Mouse (Mus musculus): ENCODE data around the gene Anxa9.
A peak's percentile ranks its signal among the peaks of the same experiment; 100 is the strongest.
"Not testable (repeated sequence)": the region's sequence is repeated elsewhere in the genome, so short reads cannot be mapped to it uniquely, and the experiment has no call there.

Anxa9 gene

DNA sequence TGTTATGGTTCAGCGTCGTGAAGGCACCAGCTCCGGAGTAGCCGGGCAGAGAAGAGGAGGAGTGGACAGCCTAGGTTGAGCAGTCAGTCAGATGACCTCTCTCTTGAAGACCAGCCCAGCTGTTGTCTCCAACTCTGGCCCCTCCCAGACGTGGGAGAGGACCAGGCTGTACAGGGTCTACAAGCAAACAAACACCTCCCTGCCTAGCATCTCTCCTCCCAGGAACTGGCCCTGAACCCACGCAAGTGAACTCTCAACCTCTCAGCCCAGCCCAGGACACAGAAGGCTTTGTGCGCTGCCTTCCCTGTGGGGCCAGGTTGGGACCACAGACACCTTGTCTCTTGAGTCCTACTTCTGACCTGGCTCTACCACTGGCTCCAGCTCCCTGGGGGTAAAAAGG, at the start of gene Anxa9:
TSS of gene Anxa9 (minus strand) at position 77 of the 400 bp plus-strand sequence.
- DNase-seq (ENCODE audit: extremely low spot score, low spot score), result no peak

DNA sequence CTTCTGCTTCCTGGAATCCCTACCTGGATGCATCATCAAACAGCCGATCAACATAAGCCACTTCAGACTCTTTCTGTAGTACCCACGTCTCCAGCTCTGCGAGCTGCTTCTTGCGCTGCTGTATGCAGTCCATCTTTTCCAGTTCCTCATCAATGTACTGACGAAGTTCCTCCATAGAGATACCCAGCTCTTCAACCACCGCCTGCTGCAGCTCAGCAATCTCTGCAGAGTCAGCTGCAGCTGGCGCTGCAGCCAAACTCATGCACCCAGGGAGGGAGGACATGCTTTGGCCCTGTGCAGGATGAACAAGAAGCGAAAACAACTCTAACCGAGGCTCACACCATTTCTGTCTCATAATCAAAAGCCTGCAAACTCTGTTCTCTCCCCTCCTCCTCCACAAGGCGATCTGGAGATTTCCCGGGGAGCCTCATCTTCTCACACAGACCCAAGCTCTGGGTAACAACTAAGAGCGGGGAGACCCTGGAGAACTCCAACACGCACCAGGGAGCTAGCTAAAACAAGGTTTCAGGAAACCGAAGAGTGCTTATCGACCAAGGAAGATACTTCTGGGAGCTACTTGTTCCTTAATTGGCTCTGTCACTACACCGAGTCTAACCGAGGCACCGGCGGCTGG, 49.1 kb upstream of the Anxa9 start:
- not testable (repeated sequence) for DNase-seq (ENCODE audit: extremely low spot score, low spot score)

DNA sequence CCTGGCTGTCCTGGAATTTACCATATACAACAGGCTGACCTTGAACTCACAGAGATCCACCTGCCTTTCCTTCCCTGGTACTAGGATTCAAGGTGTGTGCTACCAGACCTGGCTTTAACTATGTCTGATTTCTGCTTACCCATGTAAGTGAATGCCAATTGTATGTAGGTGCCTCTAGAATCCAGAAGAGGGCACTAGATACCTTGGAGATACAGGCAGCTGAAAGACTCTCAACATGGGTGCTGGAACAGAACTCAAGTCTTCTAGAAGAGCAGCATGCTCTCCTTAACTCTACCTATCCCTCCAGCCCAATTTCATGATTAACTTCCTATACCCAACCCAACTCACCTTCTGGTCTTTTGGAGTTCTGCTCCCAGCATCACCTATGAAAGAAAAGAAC, 42.5 kb upstream of the Anxa9 start:
- DNase-seq (ENCODE audit: extremely low spot score, low spot score), result no peak

DNA sequence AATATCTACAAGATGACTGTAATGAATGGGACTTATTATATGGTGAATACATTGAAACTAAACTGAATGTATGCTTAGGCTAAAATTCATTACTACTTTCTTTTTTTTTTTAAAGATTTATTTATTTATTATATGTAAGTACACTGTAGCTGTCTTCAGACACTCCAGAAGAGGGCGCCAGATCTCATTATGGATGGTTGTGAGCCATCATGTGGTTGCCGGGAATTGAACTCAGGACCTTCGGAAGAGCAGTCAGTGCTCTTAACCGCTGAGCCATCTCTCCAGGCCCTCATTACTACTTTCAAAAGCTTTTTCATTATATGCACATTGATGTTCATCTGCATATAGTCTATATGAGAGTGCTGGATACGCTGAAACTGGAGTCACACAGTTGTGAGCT, 41.4 kb upstream of the Anxa9 start:
- not testable (repeated sequence) for DNase-seq (ENCODE audit: extremely low spot score, low spot score)

DNA sequence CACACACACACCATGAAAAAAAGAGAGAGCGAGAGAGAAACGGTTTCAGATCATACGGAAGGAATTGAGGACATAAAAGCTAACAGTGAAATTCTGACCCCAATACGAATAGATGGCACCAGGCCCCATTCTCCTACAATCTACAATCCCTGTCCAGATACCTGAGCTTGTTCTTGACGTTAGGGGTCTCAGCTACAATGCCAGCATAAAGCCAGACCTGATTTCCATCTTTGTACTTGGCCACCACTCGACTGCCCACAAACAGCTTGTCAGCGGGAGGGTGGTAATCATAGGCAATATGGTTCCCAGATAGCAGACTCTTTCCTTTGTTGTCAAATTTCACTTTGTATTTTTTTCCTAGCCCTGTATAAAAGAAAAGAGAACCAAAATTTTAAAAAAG, 39.5 kb upstream of the Anxa9 start:
- no peak for DNase-seq (ENCODE audit: extremely low spot score, low spot score)

DNA sequence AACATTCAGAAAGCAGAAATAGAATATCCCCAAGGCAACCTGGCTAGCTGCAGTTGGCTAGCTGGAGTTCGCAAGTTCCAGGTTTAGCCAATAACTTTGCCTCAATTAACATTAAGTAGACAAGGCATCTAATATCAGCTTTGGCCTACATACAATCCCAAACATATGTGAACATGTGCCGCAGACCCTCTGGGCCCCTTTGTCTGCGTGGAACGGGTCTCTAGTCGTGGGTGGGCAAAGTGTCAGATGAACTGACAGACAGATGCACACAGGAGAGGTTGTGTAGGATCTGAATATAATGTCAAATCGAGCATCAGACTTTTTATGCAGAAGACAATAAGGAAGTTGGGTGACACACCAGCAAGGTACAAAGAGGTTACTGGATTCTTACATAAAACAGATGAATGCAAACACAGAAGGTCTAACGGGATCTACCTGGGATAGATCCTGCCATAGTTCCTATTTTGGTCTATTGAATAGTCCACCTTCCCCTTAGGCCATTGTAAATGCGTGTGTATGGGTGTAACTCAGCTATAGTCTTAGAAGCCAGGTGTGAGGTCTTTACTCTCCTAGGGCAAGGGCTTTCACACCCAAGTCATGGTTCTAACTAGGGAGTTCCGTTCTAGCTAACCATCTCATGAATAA, 36.5 kb upstream of the Anxa9 start:
- DNase-seq (ENCODE audit: extremely low spot score, low spot score), result not testable (repeated sequence)

DNA sequence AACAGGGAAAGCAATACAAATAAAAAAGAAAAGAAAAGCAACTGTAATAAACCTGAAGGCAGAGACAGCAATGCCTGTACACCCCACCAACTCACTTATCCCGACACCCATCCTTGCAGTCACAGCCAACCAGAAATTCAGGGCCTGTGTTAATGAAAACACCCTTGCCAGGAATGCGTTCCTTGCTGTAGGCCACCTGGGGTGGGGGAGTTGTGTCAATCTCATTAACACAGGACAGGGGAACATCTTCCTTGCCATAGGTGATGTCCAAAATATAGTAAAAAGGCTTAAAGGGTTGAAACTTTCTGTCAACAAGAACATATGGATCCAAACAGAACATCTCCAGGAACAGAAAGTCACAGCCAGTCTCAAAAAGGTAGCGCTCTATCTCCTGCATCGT, 31.3 kb upstream of the Anxa9 start:
- no peak for DNase-seq (ENCODE audit: extremely low spot score, low spot score)

DNA sequence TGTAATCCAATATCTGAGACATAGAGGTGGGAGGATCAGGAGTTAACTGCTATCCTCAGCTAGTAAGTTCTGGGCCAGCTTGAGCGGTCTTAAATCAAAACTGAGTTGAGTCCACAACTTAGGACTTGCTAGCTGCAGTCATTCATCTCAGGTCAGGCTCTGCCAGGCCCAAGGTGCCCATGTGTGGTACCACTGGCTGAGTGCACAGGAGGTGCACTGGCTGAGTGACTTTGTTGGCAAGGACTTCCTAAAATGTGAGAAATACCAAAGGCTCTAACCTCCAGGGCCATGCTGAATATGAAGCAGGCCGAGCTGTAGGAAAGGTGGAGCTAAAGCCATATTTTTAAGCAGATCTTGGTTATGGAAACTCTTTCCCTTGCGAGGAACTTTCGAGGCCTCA, 30.4 kb upstream of the Anxa9 start:
- no peak for DNase-seq (ENCODE audit: extremely low spot score, low spot score)

DNA sequence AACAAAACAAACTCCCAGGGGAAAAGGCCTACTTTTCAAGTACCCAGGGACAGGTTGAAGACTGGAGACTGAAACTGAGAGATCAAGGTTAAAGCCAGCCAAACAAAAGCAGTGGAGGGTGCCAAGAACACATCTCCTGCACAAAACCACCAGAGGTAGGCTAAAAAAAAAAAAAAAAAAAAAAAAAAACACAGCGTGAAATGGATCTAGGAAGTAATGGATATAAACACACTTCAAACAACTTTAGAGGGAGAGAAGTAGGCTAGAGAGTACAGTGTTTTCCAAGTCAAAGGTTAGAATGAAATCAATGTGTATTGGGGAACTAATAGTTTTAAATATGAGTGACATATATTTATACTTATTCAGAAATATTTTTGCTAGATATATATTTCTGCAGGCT, 24.6 kb upstream of the Anxa9 start:
- DNase-seq (ENCODE audit: extremely low spot score, low spot score), result no peak

DNA sequence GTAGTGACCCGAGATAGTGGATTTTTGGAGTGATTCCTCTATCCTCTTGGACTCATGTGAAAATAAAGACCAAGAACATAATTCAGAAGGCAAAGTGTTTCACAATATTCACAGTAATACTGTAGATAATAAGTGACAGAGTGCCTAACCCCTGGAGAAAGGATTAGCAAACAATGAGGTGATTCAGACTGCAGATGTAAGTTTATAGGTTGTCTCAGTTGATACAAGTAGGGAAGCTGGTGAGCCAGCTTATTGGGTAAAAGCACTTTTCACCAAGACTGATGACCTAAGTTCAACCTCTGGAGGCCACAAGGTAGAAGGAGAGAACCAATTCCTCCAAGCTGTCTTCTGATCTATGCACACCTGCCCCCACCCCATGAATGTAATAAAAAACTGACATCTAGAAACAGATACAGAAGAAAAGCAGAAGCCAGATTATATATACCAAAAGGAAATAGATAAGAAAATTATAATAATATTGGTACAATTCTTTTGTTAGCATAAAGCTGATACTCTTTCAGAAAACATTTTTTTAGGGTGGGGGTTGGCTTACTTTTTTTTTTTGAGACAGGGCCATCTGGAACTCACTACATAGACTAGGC, 21.9 kb upstream of the Anxa9 start:
- DNase-seq (ENCODE audit: extremely low spot score, low spot score), result no peak

DNA sequence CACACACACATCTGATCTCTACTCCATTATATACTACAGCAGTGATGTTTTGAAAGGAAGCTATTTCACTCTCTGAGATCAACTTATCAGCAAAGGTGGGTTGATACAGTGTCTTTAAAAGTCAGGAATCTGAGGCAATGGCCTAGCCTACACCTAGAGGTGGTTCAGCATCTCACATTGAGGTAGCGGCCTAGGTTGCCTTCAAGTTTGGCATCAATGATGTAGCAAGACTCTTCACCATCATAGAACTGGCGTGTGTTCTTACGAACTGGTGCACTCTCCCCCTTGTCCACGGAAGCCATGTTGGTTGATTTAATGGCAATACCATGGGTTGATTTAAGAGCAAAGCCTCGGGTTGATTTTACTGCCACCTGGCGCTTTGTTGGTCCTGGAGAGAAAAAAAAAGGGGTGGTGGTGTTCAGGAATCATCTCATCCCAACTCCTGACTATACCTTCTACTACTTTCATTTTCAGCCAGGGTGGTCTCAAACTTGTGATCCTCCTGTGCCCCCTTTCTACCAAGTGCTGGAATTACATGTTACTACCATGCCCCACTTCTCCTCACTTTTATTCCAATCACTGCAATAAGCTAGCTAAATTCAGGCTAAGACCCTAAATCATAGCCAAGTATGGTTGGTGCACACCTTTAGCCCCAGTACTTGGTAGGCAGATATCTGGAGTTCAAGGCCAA, 17.6 kb upstream of the Anxa9 start:
- DNase-seq (ENCODE audit: extremely low spot score, low spot score), result no peak

DNA sequence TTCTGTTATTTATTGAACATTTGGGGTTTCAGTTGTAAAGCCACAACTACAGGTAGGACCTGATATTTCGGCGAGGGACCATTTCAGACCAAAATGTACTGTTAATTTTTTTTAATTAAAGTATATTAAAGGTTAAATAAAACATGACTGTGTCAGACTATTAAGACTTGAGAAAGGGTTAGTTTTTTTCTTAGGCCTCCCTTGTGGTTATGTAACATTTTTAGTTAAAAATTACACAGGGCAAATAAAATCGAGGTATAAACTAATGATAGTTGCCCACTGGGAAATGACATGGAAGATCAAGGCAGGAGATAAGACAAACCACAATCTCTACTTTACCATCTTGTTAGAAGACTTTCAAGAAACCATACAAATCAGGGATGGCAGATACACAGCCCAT, 16.5 kb upstream of the Anxa9 start:
- no peak for DNase-seq (ENCODE audit: extremely low spot score, low spot score)

DNA sequence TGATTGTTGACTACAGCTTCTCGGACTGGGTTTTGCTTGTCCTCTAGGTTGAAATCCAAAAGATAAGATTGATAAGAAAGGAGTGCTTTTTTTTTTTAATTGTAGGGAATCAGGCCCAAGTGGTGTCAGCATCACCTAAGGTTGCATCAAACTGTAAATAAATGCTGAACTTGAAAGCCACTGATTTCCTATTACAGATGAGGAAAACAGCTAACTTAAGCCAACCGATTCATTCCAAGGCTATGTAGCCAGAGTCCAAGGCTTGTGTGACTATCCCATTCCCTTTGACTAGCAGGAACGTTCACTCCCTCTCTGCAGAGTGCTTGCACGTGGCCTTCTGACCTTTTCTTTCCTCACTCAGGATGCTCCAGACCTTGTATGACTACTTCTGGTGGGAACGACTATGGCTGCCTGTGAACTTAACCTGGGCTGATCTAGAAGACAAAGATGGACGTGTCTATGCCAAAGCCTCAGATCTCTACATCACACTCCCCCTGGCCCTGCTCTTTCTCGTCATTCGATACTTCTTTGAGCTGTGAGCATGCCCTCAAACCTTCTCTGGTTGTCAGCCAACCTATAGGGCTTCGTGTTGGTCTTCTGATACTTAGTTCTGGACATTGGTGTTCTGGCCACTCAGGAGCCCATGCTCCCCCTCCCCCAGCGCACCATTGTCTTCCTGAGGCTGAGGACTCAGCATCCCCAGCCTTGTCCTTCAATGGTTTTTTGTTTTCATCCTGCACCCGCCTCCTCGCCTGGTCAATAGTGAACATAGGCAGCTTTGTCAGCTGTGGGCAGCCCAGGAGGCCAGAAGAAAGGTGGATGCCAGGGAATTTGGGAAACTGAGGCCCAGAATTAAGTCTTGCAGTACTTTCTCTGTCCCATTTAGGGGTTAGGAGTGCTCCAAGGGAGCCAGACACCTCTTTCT, 13.0 kb upstream of the Anxa9 start:
- no peak for DNase-seq (ENCODE audit: extremely low spot score, low spot score)

DNA sequence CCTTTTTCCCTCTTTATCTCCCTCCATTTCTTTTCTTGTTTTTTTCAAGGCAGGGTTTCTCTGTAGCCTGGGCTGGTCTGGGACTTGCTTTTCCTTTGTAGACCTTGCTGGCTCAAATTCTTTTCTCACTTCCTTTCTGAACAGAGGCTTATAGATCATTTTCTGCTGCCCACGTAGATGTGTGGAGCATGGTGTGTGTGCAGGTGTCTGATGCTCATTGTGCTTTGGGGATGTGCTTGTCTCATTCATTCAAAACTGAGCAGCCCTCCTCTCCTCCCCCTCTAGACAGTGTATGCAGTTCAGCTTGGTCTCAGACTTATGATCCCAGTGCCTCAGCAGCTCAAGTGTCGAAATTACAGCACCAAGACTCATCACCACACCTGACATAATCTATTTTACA, 12.1 kb upstream of the Anxa9 start:
- no peak for DNase-seq (ENCODE audit: extremely low spot score, low spot score)

DNA sequence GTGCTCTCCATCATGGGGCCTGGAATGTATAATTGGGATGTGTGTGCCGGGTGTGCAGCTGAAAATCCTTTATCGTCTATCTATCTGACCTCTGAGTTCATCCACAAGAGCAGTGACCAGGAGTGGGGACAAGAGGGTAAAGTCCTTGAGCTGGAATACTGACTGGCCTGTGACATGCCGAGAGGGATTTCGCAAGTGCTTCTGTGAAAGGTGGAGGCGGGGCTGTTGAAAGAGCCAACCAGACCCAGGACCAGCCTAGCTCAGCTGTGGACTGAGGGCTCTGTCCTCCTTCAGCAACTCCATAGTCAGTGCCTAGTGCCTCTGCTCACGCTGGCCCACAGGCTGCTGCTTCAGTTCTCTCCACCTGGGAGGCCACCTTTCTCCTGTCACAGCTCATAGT, 11.6 kb upstream of the Anxa9 start:
- no peak for DNase-seq (ENCODE audit: extremely low spot score, low spot score)

DNA sequence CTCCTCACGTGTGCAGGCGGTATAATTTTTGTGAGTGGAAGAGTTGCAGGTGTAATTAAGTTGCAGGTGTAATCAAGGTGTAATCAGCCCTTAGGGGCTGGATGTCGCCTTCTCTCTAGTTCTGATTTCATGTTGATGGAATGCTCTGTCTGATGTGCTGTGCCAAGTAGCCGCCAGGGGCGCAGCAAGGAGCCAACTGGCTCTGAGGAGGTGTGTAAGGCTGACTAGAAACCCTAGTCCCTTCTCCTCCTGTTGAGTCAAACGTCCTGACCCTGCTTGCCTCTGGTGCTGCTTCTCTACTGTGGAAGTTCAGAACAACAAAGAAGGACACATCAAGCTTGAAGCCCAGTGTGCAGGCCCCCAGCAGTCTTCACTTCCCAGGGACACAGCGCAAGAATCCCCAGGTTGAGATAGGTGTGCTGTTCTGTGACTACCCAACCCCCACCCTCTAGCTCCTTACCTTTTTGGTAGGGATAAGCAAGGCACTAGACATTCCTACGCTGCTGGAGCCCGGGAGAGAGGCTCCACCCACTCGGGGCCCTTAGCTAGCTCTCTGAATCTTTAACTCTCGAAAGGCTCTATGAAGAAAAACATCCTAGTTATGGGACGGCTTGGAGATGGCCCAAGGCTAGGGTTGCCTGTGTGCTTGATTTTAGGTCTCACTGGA, 10.6 kb upstream of the Anxa9 start:
- peak; percentile 50 for DNase-seq (ENCODE audit: extremely low spot score, low spot score)

DNA sequence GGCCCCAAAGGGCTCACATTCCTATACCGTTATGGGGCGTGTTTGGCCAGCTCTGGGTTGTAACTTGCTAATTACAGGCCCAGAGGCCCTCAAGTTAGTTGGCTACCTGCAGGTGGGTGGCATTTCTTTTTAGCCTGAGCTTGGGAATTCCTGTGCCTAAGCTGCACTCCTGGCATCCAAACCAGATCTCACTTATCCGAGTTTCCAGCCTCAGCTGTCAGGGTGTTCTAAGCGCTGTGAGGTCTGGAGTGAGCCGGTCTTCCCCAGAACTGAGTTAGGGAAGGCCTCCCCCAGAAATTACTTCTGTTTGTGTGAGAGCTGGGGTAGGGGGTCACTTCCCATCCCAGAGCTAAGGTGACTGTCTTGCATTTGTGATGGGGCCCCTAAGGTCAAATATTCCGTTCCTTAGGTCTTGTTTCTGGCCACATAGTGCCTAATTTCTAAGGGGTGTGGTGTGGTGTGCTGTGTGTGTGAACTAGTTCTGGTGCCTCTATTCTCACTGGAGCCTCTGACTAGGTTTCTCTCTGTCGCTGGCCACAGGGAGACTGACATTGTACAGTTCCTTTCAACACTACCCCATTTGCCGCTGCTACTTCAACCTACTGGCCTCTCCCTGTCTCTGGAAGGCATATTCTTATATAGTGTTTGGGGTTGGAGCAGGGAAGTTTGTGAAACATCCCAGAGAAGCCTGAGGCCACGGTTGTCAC, 9.0 kb upstream of the Anxa9 start:
- peak; percentile 32 for DNase-seq (ENCODE audit: extremely low spot score, low spot score)

DNA sequence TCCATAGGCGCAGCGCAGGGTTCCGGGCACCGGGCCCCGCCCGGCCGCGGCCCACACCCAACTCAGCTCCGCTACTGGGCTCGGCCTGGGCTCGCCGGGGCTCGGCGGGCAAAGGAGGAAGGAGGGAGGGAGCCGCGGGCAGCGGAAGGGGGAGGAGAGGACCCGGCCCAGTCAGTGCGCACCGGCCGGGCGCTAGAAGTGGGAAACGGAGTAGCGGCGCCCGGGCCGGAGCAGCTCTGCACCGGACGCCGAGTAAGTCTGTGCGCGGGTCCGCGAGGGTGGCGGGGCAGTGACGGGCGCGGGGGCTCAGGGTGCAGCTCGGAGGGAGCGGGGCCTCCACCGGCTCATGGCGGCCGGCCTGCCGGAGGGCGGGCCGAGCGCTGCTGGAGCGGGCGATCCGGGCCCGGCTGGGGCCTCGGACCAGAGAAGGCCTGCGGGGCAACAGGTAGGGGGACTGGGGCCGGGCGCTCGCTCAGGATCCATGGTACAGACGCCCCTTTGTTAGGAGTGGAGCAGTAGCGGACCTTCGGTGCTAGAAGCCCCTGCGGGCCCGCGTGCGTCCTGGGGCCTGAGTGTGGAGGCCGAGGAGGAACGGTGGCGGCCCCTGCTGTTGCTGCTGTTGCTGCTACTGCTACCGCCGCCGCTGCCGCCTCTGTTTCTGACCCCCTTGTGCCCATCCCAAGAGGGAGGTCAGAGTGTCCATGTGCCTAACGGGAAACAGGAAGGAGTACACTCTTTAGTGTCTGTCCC, 8.3 kb upstream of the Anxa9 start:
- peak; percentile 94 for DNase-seq (ENCODE audit: extremely low spot score, low spot score)

DNA sequence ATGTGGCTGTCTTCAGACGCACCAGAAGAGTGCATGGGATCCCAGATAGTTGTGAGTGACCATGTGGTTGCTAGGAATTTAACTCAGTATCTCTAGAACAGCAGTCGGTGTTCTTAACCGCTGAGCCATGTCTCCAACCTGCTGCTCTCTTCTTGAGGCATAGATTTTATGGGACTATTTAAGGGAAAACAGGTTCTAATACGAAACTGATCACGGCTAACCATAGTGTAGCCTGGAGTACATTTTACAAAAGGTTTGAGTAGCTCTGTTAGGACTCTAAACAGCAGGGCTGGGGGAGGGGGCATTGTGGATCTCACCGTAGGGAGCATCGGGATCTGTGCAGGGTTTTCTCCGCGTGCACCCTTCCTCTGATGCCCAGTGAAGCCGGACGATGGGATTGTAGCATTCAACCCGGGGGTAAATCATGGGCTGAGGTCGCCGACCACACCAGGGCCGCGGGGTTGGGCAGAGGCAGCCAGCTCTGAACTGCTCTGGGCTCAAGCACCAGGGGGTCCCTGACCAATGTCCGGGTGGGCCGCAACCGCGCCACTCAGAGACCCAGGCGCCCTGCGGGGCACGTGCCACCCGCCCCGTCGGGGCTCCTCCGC, 7.6 kb upstream of the Anxa9 start, which contains the start of gene Cers2:
TSS of gene Cers2 (plus strand) at position 306 of the 608 bp plus-strand sequence.
- no peak for DNase-seq (ENCODE audit: extremely low spot score, low spot score)

All from neural tube, embryonic 10.5 days (tissue).